Mouse (Mus musculus) cortical plate, adult 2 months (tissue): ENCODE data around the gene Arf1.

ENCODE experiments used
- CTCF ChIP-seq: fragments of 200-500 bp; IDR thresholded peaks from 2 replicates; pipeline ENCODE4 v1.5.1; 2011; ENCODE audit warnings: mild to moderate bottlenecking, control low read depth, low read length; ENCODE audit not compliant: insufficient read depth; ENCODE audit errors: extremely low read depth
- POLR2A ChIP-seq: fragments of 200-500 bp; IDR thresholded peaks from 2 replicates; pipeline ENCODE4 v1.6.1; 2011; ENCODE audit warnings: mild to moderate bottlenecking, low read length, control low read depth; ENCODE audit not compliant: insufficient read depth; ENCODE audit errors: extremely low read depth

- TF ChIP-seq POLR2A (no peak), CTCF (no peak)
Measured at GRCm38 (mm10) chr11:59212892-59213494, 15.1 kb downstream of the Arf1 start.
